Mouse (Mus musculus): ENCODE data around the gene Mapk8ip2. TPM values are rescaled to one million over a fixed set of nuclear protein-coding genes. Genes with fewer than 3 reads are reported as not detected.

The Mapk8ip2 gene
- polyA plus RNA-seq, 1 experiment, result 141 TPM

GRCm38 (mm10) chr15:89512679-89513078 lies 59.0 kb downstream of the Mapk8ip2 start:
- H3K27ac ChIP-seq (ENCODE audit: insufficient read depth, low read length), result no peak overlapping the region
- no peak for TF ChIP-seq CTCF (IDR thresholded peaks at IDR 0.05; ENCODE audit: extremely low read depth, insufficient read depth, low read length)
- TF ChIP-seq POLR2A (IDR thresholded peaks at IDR 0.05; ENCODE audit: extremely low read depth, insufficient read depth, low read length), result no peak
- H3K4me1 ChIP-seq (ENCODE audit: control insufficient read depth, insufficient read depth, low read length), result no peaks in the 10 kb centered on the region; the same call in 1 of the 2 replicates
- H3K4me3 ChIP-seq (ENCODE audit: insufficient read depth, low read length), result no peak overlapping the region

Other genes with a start within 250 kb of the Mapk8ip2 start
- 119 and 135 TPM in 2 replicates for gene Ppp6r2, start 242.4 kb upstream of the Mapk8ip2 start, polyA plus RNA-seq (2012; rRNA removed)
- 264 and 276 TPM in 2 replicates for gene Sbf1, start 138.6 kb upstream of the Mapk8ip2 start, polyA plus RNA-seq (2012; rRNA removed)
- gene Adm2, start 131.2 kb upstream of the Mapk8ip2 start, polyA plus RNA-seq (2012; rRNA removed), result not detected in 2 replicates
- not detected in 2 replicates for gene Miox, start 119.5 kb upstream of the Mapk8ip2 start, polyA plus RNA-seq (2012; rRNA removed)
- gene Lmf2, start 98.3 kb upstream of the Mapk8ip2 start, polyA plus RNA-seq (2012; rRNA removed), result 12.8 and 13.5 TPM in 2 replicates
- gene Ncaph2, start 98.2 kb upstream of the Mapk8ip2 start, polyA plus RNA-seq (2012; rRNA removed), result 119 TPM in 2 replicates
- gene Sco2, start 80.1 kb upstream of the Mapk8ip2 start, polyA plus RNA-seq (2012; rRNA removed), result 35.2 and 36.9 TPM in 2 replicates
- 3.1 and 3.7 TPM in 2 replicates for gene Tymp, start 76.9 kb upstream of the Mapk8ip2 start, polyA plus RNA-seq (2012; rRNA removed)
- gene Odf3b, start 74.6 kb upstream of the Mapk8ip2 start, polyA plus RNA-seq (2012; rRNA removed), result 5.4 and 5.6 TPM in 2 replicates
- 0.71 and 0.85 TPM in 2 replicates for gene Klhdc7b, start 69.0 kb upstream of the Mapk8ip2 start, polyA plus RNA-seq (2012; rRNA removed)
- 0.33 TPM in 1 of 2 replicates, not detected in the other for gene Syce3, start 43.4 kb upstream of the Mapk8ip2 start, polyA plus RNA-seq (2012; rRNA removed)
- gene Cpt1b, start 28.1 kb upstream of the Mapk8ip2 start, polyA plus RNA-seq (2012; rRNA removed), result 2.5 and 2.7 TPM in 2 replicates
- 2.8 and 3.2 TPM in 2 replicates for gene C730034F03Rik, start 24.3 kb upstream of the Mapk8ip2 start, polyA plus RNA-seq (2012; rRNA removed)
- 0.08 and 0.21 TPM in 2 replicates for gene Gm44502, start 24.2 kb upstream of the Mapk8ip2 start, polyA plus RNA-seq (2012; rRNA removed)
- 60.0 and 66.7 TPM in 2 replicates for gene Chkb, start 24.0 kb upstream of the Mapk8ip2 start, polyA plus RNA-seq (2012; rRNA removed)
- 39.9 and 40.2 TPM in 2 replicates for gene Arsa, start 23.5 kb downstream of the Mapk8ip2 start, polyA plus RNA-seq (2012; rRNA removed)
- gene Shank3, start 45.7 kb downstream of the Mapk8ip2 start, polyA plus RNA-seq (2012; rRNA removed), result 98.8 and 99.7 TPM in 2 replicates
- 3.2 and 4.4 TPM in 2 replicates for gene Acr, start 114.4 kb downstream of the Mapk8ip2 start, polyA plus RNA-seq (2012; rRNA removed)
- gene Rabl2, start 138.0 kb downstream of the Mapk8ip2 start, polyA plus RNA-seq (2012; rRNA removed), result 96.6 and 101 TPM in 2 replicates